Mouse (Mus musculus) cerebellum, adult 2 months (tissue): ENCODE measurements at regions not wholly inside any gene's neighbourhood (a gene's known extent, or its start where the extent isn't known, plus 50 kb on each side); places are given as distances from the start of the nearest gene placed in this dataset.

Experiments used
- DNase-seq, 2 experiments: peaks; one replicate each; pipeline ENCODE4 v3.0.0; 2021
- H3K27ac ChIP-seq: fragments of 200-500 bp; 2 replicates; pipeline ENCODE4 v1.5.1; 2012; ENCODE audit warnings: low read length, control low read depth, inconsistent platforms; ENCODE audit not compliant: insufficient read depth
- H3K27me3 ChIP-seq: fragments of 200-500 bp; 2 replicates; pipeline ENCODE4 v1.6.1; 2012; ENCODE audit warnings: inconsistent platforms, mild to moderate bottlenecking, low read length, moderate library complexity; ENCODE audit not compliant: control insufficient read depth, insufficient read depth
- H3K4me1 ChIP-seq: fragments of 200-500 bp; 2 replicates; pipeline ENCODE4 v1.6.1; 2011; ENCODE audit warnings: low read length; ENCODE audit not compliant: control insufficient read depth, insufficient read depth
- H3K4me3 ChIP-seq: fragments of 200-500 bp; replicated peaks from 2 replicates; pipeline ENCODE3; 2011; ENCODE audit warnings: mild to moderate bottlenecking, low read depth, low read length, control low read depth; ENCODE audit not compliant: insufficient read depth
- CTCF ChIP-seq: fragments of 200-500 bp; IDR thresholded peaks from 2 replicates; pipeline ENCODE4 v1.5.1; 2011; ENCODE audit warnings: low read depth, mild to moderate bottlenecking, control low read depth, low read length, moderate library complexity, borderline replicate concordance; ENCODE audit not compliant: insufficient read depth
- POLR2A ChIP-seq: fragments of 200-500 bp; IDR thresholded peaks from 2 replicates; pipeline ENCODE4 v1.6.1; 2011; ENCODE audit warnings: low read length, control low read depth, borderline replicate concordance; ENCODE audit not compliant: insufficient read depth
- WGBS: fragments of 180-500 bp; shearing (Covaris S2); methylation state at CpG from one replicate; pipeline ENCODE4 v1.1.7; 2018; 5-methylcytosine and 5-hydroxymethylcytosine counted together

DNA sequence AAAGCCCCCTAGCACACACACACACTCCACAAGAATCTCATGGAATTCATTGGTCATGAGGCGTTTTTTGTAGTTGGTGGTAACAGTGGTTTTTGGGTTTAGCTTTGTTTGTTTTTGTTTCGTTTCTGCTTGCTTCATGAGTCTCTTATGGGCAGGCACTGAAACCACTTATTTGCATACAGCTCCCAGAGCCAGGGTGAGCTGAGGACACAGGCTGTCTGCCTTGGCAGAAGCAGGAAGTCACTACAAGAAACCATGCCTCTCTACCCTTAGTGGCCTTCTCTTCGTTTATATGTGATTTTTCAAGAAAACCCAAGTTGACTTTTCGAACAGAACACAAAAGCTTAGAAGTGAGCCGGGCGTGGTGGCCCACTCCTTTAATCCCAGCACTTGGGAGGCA is 178.8 kb downstream of the Pfkfb3 start:
- no peak for TF ChIP-seq POLR2A
- TF ChIP-seq CTCF: no peak
- WGBS: 63% methylated on average over 6 of the region's 6 CpGs
- Histone ChIP-seq H3K4me1 (no peaks in the 10 kb centered on the region), H3K27ac (no peak overlapping the region), H3K27me3 (no peaks in the 10 kb centered on the region; the same call in 1 of the 2 replicates), H3K4me3 (no peak overlapping the region)
- DNase-seq: no peak

DNA sequence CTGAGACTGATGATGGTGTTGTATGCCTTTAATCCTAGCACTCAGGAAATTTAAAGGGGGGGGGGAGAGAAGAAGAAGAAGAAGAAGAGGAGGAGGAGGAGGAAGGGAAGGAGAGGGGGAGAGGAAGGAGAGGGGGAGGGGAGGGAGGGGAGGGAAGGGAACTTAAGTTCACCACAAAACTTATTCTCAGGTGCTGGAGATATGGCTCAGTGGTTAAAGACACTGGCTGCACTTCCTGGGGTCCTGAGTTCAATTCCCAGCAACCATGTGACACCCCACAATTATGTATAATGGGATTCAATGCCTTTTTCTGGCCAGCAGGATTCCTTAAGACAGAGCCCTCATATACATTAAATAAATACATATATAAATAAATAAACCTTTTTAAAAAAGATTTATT is 183.6 kb downstream of the Pfkfb3 start:
- H3K27ac ChIP-seq: no peak overlapping the region
- TF ChIP-seq CTCF: no peak
- TF ChIP-seq POLR2A: no peak
- no peak overlapping the region for H3K4me3 ChIP-seq
- H3K27me3 ChIP-seq: no peaks in the 10 kb centered on the region; the same call in 1 of the 2 replicates
- DNase-seq: no peak
- H3K4me1 ChIP-seq: no peaks in the 10 kb centered on the region

DNA sequence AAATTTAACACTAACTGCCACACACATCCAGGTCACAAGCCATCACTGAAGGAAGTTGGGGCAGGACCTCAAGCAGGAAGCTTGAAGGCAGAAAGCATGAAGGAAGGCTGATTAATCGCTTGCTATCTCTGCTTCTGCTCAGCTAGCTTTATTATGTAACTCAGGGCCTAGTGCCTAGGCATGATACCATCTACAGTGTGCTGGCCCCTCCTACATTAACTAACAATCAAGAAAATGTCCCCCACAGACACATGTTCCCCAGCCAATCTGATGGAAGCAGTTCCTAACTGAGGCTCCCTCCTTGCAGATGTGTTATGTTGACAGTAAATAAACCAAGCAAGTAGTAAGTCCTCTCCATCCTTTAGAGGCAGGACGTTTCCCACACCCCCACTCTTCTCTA is 186.6 kb downstream of the Pfkfb3 start:
- Histone ChIP-seq H3K27me3 (no peaks in the 10 kb centered on the region; the same call in 1 of the 2 replicates), H3K4me1 (peaks cover 8% of the 10 kb centered on the region; the same call in 1 of the 2 replicates), H3K27ac (no peak overlapping the region), H3K4me3 (no peak overlapping the region)
- no peak for DNase-seq
- TF ChIP-seq POLR2A (no peak), CTCF (no peak)
- 92% methylated on average over 2 of the region's 2 CpGs for WGBS

DNA sequence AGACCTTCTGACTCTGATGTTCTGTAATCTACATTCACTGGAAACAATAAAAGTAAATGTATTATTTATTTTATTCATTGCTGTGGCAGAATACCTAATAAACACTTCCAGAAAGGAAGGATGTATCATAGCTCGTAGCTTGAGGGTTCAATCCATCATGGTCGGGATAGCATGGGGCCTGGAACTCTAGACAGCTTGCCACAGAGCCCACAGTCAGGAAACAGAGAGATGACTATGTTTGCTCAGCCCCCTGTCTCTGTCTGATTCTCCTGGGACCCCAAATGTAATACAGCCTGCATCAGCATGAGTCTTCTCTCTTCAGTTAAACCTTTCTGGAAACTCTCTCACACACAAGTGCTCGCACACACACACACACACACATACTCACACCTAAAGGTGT is 188.1 kb downstream of the Pfkfb3 start:
- H3K4me1 ChIP-seq: peaks cover 12% of the 10 kb centered on the region
- TF ChIP-seq CTCF: no peak
- TF ChIP-seq POLR2A: no peak
- H3K4me3 ChIP-seq: no peak overlapping the region
- 99% methylated on average over 3 of the region's 3 CpGs for WGBS
- no peak overlapping the region for H3K27ac ChIP-seq
- no peak for DNase-seq
- no peaks in the 10 kb centered on the region; the same call in 1 of the 2 replicates for H3K27me3 ChIP-seq

DNA sequence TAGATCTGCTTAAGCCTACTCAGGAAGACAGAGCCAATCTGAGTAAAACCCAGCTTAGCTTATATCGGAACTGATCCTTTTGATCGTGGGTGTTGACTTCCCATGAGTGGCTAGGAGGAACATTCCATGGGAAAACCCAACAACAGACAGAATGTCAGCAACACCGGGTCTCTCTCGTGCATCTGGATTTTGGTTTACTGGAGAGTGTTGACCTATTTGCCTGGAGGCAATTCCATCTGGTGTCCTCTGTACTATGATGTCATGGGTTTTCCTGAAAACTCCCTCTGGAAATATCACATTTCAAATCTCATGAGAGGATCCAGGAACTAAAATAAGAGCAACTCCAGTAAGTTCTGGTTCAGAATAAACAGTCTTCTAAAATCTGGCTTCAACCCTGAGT is 188.5 kb downstream of the Pfkfb3 start:
- Histone ChIP-seq H3K4me1 (peaks cover 12% of the 10 kb centered on the region), H3K4me3 (no peak overlapping the region), H3K27ac (no peak overlapping the region), H3K27me3 (no peaks in the 10 kb centered on the region; the same call in 1 of the 2 replicates)
- 91% methylated on average over 4 of the region's 4 CpGs for WGBS
- TF ChIP-seq CTCF (no peak), POLR2A (no peak)
- DNase-seq: no peak

DNA sequence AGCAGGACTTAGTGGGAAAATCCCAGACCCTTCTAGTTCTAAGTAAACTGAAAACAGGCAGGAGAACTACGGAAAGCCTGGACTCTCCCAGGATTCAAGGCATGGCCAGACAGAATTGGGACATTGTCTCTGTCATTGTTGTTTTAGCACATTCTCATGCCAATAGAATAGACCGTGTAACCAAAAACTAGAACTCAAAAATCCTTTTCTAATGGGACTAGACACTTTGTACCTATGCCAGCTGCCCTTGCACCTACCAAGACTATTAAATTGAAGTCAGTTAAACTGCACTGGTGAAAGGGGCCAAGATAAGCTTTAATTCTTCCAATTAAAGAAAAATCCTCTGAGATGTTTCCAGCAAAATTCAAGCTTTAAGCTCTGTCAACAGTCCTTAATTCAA is 189.8 kb downstream of the Pfkfb3 start:
- H3K4me1 ChIP-seq: peaks cover 12% of the 10 kb centered on the region
- no peak overlapping the region for H3K27ac ChIP-seq
- 86% methylated on average over 2 of the region's 2 CpGs for WGBS
- DNase-seq: no peak
- no peaks in the 10 kb centered on the region; the same call in 1 of the 2 replicates for H3K27me3 ChIP-seq
- TF ChIP-seq POLR2A (no peak), CTCF (no peak)
- no peak overlapping the region for H3K4me3 ChIP-seq

DNA sequence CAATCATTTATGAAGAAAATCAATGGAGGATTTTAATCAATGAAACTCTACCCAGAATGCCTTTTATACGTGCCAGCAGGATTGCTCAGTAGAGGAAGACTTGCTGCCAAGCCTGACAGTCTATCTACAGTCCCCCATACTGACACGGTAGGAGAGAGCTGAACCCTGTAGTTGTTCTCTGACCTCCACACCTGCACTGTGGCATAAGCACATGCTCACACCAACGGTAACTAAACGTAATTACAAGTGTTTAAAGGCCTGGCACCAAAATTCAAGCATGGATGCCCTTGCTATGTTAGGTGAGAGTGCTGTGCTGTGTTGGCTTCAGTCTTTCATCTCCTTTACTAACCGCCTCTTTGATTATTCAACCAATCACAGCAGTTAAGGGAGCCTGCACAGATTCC is 190.8 kb downstream of the Pfkfb3 start:
- WGBS: 35% methylated on average over 5 of the region's 5 CpGs
- Histone ChIP-seq H3K4me3 (no peak overlapping the region), H3K4me1 (peaks cover 12% of the 10 kb centered on the region), H3K27me3 (no peaks in the 10 kb centered on the region; the same call in 1 of the 2 replicates), H3K27ac (no peak overlapping the region)
- DNase-seq: no peak
- TF ChIP-seq POLR2A (no peak), CTCF (no peak)

DNA sequence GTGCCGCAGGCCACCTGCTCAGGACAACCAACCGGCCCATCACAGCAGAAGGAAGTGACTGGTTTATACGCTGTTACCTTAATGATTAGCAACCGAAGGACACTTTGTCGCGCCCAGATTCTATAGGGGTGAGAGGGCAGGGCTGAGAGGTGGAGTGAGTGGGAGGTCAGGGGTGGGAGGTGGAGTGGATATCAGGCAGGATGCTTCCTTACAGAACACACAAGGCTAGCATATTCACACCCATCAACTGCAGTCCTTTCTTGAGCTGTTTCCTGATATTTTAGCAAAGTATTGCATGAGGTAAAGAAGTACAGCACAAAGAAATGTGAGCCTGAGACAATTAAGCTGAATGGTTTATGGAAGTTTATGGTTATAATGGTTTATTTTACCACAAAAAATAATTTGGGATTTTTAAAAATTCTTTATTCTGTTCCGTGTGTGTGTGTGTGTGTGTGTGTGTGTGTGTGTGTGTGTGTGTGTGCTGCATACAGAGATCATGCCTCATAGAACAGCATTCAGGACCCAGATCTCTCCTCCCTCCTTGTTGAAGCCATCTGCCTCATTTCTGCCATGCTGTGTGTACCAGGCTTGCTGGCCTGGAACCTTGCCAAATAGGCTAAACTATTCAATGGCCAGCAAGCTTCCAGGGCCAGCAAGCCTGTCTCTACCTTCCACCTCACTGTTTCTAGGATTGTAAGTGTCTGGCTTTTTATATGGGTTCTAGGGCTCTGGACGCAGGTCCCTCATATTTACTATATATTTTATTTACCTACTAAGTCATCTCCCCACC is 190.5 kb downstream of the Prkcq start:
- H3K27ac ChIP-seq: no peak overlapping the region
- H3K4me3 ChIP-seq: no peak overlapping the region
- no peak for TF ChIP-seq POLR2A
- TF ChIP-seq CTCF: no peak
- peaks cover 12% of the 10 kb centered on the region for H3K4me1 ChIP-seq
- peak; percentile 75 to 92 for DNase-seq
- no peaks in the 10 kb centered on the region; the same call in 1 of the 2 replicates for H3K27me3 ChIP-seq
- WGBS: 65% methylated on average over 8 of the region's 8 CpGs
